Mouse (Mus musculus) liver, adult 2 months (tissue): ENCODE measurements around the gene B2m. TPM values are rescaled to one million over a fixed set of nuclear protein-coding genes. Genes with fewer than 3 reads are reported as not detected.

Experiments used
- DNase-seq: peaks from one replicate; pipeline ENCODE4 v3.0.0-alpha.2; 2011; ENCODE audit warnings: low read depth, low spot score; ENCODE audit errors: extremely low read depth
- H3K27ac ChIP-seq: fragments of 200-500 bp; replicated peaks from 2 replicates; pipeline ENCODE4 v1.5.1; 2012; ENCODE audit warnings: low read depth, mild to moderate bottlenecking, control low read depth, inconsistent platforms, low read length; ENCODE audit not compliant: insufficient read depth
- H3K27me3 ChIP-seq: fragments of 200-500 bp; 2 replicates; pipeline ENCODE4 v1.6.1; 2012; ENCODE audit warnings: mild to moderate bottlenecking, moderate library complexity, low read length, inconsistent platforms; ENCODE audit not compliant: control insufficient read depth, insufficient read depth
- H3K36me3 ChIP-seq: fragments of 200-500 bp; 2 replicates; pipeline ENCODE4 v1.6.1; 2012; ENCODE audit warnings: low read length, inconsistent platforms; ENCODE audit not compliant: control insufficient read depth, insufficient read depth
- H3K4me1 ChIP-seq: fragments of 200-500 bp; 2 replicates; pipeline ENCODE4 v1.6.1; 2011; ENCODE audit warnings: low read length; ENCODE audit not compliant: control insufficient read depth, insufficient read depth
- H3K4me3 ChIP-seq: fragments of 200-500 bp; 2 replicates; pipeline ENCODE4 v1.5.1; 2011; ENCODE audit warnings: low read depth, mild to moderate bottlenecking, control low read depth, low read length, moderate library complexity; ENCODE audit not compliant: insufficient read depth
- H3K79me2 ChIP-seq: fragments of 200-500 bp; 2 replicates; pipeline ENCODE4 v1.6.1; 2012; ENCODE audit warnings: inconsistent platforms, mild to moderate bottlenecking, low read length, moderate library complexity; ENCODE audit not compliant: control insufficient read depth, insufficient read depth
- H3K9ac ChIP-seq: fragments of 200-500 bp; 2 replicates; pipeline ENCODE4 v1.6.1; 2012; ENCODE audit warnings: low read depth, mild to moderate bottlenecking, control low read depth, inconsistent platforms, low read length
- CTCF ChIP-seq: fragments of 200-500 bp; IDR thresholded peaks from 2 replicates; pipeline ENCODE4 v1.5.1; 2011; ENCODE audit warnings: low read depth, low read length, control low read depth
- POLR2A ChIP-seq: fragments of 200-500 bp; IDR thresholded peaks from 2 replicates; pipeline ENCODE4 v1.6.1; 2011; ENCODE audit warnings: low read length, control low read depth; ENCODE audit not compliant: insufficient read depth; ENCODE audit errors: extremely low read depth
- WGBS: fragments of 180-500 bp; shearing (Covaris S2); methylation state at CpG from one replicate; pipeline ENCODE4 v1.1.7; 2018; 5-methylcytosine and 5-hydroxymethylcytosine counted together
- polyA plus RNA-seq: library from polyadenylated mRNA; depleted of rRNA; stranded (reverse); fragments of >200 nt; gene quantifications from 2 replicates; pipeline ENCODE4 v1.2.3, GENCODE M21; 2012
- total RNA-seq: library from RNA; depleted of rRNA; stranded (reverse); fragments of >200 nt; gene quantifications from 2 replicates; pipeline ENCODE4 v1.2.3, GENCODE M21; 2014

Gene B2m
- total and polyA plus RNA-seq, 2 experiments, result 1,615 to 2,555 TPM

- Histone ChIP-seq H3K36me3 (peaks cover 11% of the 10 kb centered on the region), H3K4me1 (peaks cover 21% of the 10 kb centered on the region), H3K4me3 (no peak overlapping the region), H3K27me3 (no peaks in the 10 kb centered on the region), H3K9ac (no peak overlapping the region), H3K79me2 (no peaks in the 10 kb centered on the region), H3K27ac (peak overlapping the region; percentile 49)
- TF ChIP-seq CTCF (no peak), POLR2A (no peak)
- WGBS, result 12% methylated on average over 6 of the region's 6 CpGs
- DNase-seq, result peak; percentile 87
Observed at GRCm38 (mm10) chr2:122158362-122158802, 10.9 kb downstream of the B2m start.

GRCm38 (mm10) chr2:122159667-122160066, 12.2 kb downstream of the B2m start:
- WGBS, result 86% methylated on average over 6 of the region's 6 CpGs

GRCm38 (mm10) chr2:122160680-122161079, 13.2 kb downstream of the B2m start, which contains the start of gene Trim69:
Trim69 (plus strand) TSS chr2:122160700.
- Histone ChIP-seq H3K79me2 (no peaks in the 10 kb centered on the region), H3K27me3 (no peaks in the 10 kb centered on the region), H3K4me3 (no peak within 1 kb of the TSS), H3K36me3 (no peaks in the 10 kb centered on the region), H3K4me1 (peaks cover 11% of the 10 kb centered on the region), H3K27ac (no peak within 1 kb of the TSS), H3K9ac (no peak within 1 kb of the TSS)
- DNase-seq, result peak; percentile 72
- 29% methylated on average over 2 of the region's 2 CpGs for WGBS
- TF ChIP-seq POLR2A (no peak), CTCF (peak; percentile 90)

More at GRCm38 (mm10) chr2:122159667-122160066, 12.2 kb downstream of the B2m start:
- Histone ChIP-seq H3K79me2 (no peaks in the 10 kb centered on the region), H3K36me3 (peaks cover 5% of the 10 kb centered on the region), H3K9ac (no peak overlapping the region), H3K4me1 (peaks cover 21% of the 10 kb centered on the region), H3K27me3 (no peaks in the 10 kb centered on the region), H3K4me3 (no peak overlapping the region), H3K27ac (no peak overlapping the region)
- no peak for DNase-seq
- TF ChIP-seq POLR2A, result no peak
- TF ChIP-seq CTCF, result no peak

- no peak for DNase-seq
- Histone ChIP-seq H3K27ac (no peak overlapping the region), H3K36me3 (no peaks in the 10 kb centered on the region), H3K4me3 (no peak overlapping the region), H3K79me2 (no peaks in the 10 kb centered on the region), H3K27me3 (no peaks in the 10 kb centered on the region), H3K4me1 (peaks cover 6% of the 10 kb centered on the region), H3K9ac (no peak overlapping the region)
- WGBS, result 71% methylated on average over 4 of the region's 4 CpGs
- TF ChIP-seq CTCF (no peak), POLR2A (no peak)
Observed at GRCm38 (mm10) chr2:122161542-122161941, 14.1 kb downstream of the B2m start.

- TF ChIP-seq CTCF, result no peak
- no peak overlapping the region for H3K9ac ChIP-seq
- WGBS, result 87% methylated on average over 2 of the region's 2 CpGs
- DNase-seq, result no peak
- no peak overlapping the region for H3K4me3 ChIP-seq
- H3K27me3 ChIP-seq, result no peaks in the 10 kb centered on the region
- H3K36me3 ChIP-seq, result no peaks in the 10 kb centered on the region
- no peak overlapping the region for H3K27ac ChIP-seq
- peaks cover 6% of the 10 kb centered on the region for H3K4me1 ChIP-seq
- H3K79me2 ChIP-seq, result no peaks in the 10 kb centered on the region
Observed at GRCm38 (mm10) chr2:122162529-122162928, 15.0 kb downstream of the B2m start.

- peaks cover 2% of the 10 kb centered on the region for H3K4me1 ChIP-seq
- H3K9ac ChIP-seq, result 0 out of 2 replicates have a peak overlapping the region, but pooled peaks have one; percentile 22
- DNase-seq, result no peak
- no peak overlapping the region for H3K4me3 ChIP-seq
- WGBS, result 76% methylated on average over 13 of the region's 13 CpGs
- no peaks in the 10 kb centered on the region for H3K27me3 ChIP-seq
- H3K27ac ChIP-seq, result peak overlapping the region; percentile 59
- H3K36me3 ChIP-seq, result no peaks in the 10 kb centered on the region
- TF ChIP-seq POLR2A (no peak), CTCF (no peak)
- H3K79me2 ChIP-seq, result no peaks in the 10 kb centered on the region
Observed at GRCm38 (mm10) chr2:122163430-122164195, 16.1 kb downstream of the B2m start.
